Mouse (Mus musculus) spleen, adult 2 months (tissue): ENCODE measurements at regions not wholly inside any gene's neighbourhood (a gene's known extent, or its start where the extent isn't known, plus 50 kb on each side); places are given as distances from the start of the nearest gene placed in this dataset.

Source experiments
- CTCF ChIP-seq: fragments of 200-500 bp; IDR thresholded peaks from 2 replicates; pipeline ENCODE4 v1.5.1; 2011; ENCODE audit warnings: mild to moderate bottlenecking, inconsistent platforms; ENCODE audit not compliant: insufficient read depth, insufficient read length, insufficient replicate concordance; ENCODE audit errors: extremely low read depth
- POLR2A ChIP-seq: fragments of 200-500 bp; IDR thresholded peaks from 2 replicates; pipeline ENCODE4 v1.6.1; 2011; ENCODE audit warnings: low read depth, low read length, inconsistent platforms

DNA sequence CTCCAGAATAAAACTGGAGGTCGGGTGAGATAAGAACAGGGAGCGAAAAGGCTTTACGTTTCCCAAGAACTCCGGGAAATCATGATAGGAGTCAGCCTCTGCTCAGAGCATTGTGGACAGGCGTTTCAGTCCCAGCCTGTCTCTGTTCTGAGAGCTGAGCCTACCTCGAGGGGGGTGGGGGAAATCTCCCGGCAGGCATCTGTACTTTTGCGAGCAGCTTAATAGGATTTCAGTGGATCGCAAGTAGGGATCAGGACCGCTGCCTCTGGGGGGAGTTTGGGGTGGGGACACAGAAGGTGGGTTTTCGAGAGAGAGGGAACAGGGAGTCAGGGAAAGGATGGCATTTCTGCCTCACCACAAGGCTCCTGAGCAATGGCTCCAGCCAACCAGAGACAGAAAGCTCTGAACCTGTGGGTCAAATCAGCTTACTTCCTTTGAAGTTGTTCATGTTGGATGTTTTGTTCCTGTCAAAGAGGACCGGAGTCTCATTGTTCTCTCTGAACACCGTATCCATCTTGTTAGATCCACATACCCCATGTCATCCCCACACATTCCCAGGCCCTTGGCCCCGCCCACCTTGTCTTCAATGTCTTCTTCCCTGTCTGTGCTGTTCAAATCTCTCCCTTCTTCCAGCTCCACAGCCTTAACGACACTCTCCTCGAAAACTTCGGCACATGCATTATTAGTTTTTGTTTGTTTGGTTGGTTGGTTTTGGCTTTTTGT lies 109.5 kb downstream of the Trim29 start:
- TF ChIP-seq CTCF (no peak), POLR2A (no peak)
